Mouse (Mus musculus) central nervous system, embryonic 11.5 days (tissue): Measurements from ENCODE around the gene Olfr597. TPM values are rescaled to one million over a fixed set of nuclear protein-coding genes. Genes with fewer than 3 reads are reported as not detected.

Experiments
- polyA plus RNA-seq: library from polyadenylated mRNA; depleted of rRNA; stranded (reverse); fragments of >200 nt; gene quantifications from 2 replicates; pipeline ENCODE4 v1.2.3, GENCODE M21; 2012; rRNA removed

Olfr597 gene
- not detected in 2 replicates for polyA plus RNA-seq

GRCm38 (mm10) chr7:103316015-103316414 is at the start of gene Olfr597:
Olfr597 (plus strand) TSS chr7:103316315.

DNA sequence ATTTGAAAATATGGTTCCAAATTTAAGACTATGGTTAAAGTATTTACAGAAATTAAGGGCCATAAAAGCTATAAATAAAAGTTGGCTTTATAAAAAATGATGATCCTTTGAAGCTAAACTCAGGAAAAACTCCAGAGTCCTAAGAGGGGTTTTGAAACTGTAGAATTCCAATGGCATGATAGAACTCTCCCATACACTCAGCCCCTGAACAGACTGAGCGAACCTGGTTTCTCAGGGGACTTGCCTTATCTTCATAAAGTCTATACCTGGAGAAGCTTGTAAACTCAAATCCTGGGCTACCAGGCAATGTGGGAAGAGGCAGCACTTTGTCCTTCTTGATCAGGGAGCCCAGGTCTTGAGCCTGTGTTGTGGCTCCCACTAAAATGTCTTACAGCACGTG is 10.8 kb upstream of the Olfr597 start, which contains the start of gene Olfr596:
Olfr596 (plus strand) TSS at position 301 of the 400 bp plus-strand sequence.

DNA sequence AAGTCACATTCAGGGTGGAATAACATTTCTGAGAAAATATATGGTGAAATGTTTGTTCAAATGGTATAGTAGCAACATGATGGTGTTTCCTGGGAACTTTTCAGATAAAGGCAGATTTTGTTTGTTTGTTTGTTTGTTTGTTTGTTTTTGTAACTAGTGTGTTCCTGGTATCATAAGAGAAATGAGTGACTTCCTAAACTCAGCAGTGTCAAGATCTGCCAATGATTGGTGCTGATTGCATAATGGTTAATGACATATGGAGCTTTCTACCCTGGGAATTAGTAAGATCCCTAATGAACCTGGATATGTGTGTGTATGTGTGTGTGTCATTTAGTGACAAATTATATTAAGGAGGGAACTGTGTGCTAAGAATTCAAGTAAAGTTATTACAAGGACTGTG is 7.2 kb downstream of the Olfr597 start, which contains the start of gene Olfr598:
Olfr598 (plus strand) TSS at position 301 of the 400 bp plus-strand sequence.

DNA sequence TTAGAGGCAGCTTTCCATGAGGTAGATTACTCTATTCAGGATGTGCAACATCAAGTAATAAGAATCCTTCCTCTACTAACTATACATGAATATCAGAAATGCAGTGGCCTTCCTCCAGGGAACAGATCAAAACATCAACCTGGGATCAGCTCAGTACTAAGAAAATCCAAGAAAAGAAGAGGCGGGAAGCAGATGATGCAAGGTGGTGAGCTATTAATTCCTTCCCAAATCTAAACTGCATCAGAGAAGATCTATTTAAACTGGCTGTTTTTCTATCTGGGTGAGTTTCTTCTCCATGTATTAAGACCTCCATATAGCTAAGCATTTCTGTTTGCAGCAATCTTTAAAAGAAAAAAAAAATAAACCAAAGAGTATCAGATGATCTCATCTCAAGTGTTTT is 19.5 kb downstream of the Olfr597 start, which contains the start of gene Olfr599:
Olfr599 (plus strand) TSS at position 301 of the 400 bp plus-strand sequence.

GRCm38 (mm10) chr7:103349569-103349968 is 33.5 kb downstream of the Olfr597 start, which contains the start of gene Olfr600:
Olfr600 (minus strand) TSS chr7:103349669.

DNA sequence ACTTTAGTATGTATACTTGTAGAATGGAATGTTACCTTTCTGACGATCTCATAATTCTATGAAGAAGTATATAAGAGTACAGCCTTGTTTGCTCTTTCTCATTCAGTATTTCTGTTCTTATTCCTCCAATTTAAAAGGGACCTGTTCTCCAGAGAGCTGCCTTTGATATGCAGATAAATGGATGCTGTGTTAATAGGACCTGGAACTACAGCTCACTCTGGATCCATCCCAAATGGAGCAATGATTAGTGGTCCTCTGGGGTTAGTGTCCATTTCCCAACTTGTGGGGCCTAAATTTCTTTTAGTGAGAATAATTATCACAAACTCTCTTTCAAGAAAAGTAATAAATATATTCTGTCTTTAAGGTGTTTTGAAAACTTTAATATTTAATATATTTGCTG is 46.4 kb downstream of the Olfr597 start, which contains the start of gene Olfr601:
Olfr601 (minus strand) TSS at position 101 of the 400 bp plus-strand sequence.

Other genes starting within 250 kb of the Olfr597 start
- not detected in 2 replicates for gene Olfr584, start 234.4 kb upstream of the Olfr597 start, polyA plus RNA-seq
- not detected in 2 replicates for gene Olfr585, start 218.6 kb upstream of the Olfr597 start, polyA plus RNA-seq
- not detected in 2 replicates for gene Olfr586, start 190.7 kb upstream of the Olfr597 start, polyA plus RNA-seq
- not detected in 2 replicates for gene Olfr588-ps1, start 175.4 kb upstream of the Olfr597 start, polyA plus RNA-seq
- gene Olfr589, start 160.0 kb upstream of the Olfr597 start, polyA plus RNA-seq, result not detected in 2 replicates
- gene Olfr591, start 138.0 kb upstream of the Olfr597 start, polyA plus RNA-seq, result not detected in 2 replicates
- gene Olfr592, start 131.5 kb upstream of the Olfr597 start, polyA plus RNA-seq, result not detected in 2 replicates
- gene Olfr593, start 104.5 kb upstream of the Olfr597 start, polyA plus RNA-seq, result not detected in 2 replicates
- not detected in 2 replicates for gene Olfr594, start 99.3 kb upstream of the Olfr597 start, polyA plus RNA-seq
- not detected in 2 replicates for gene Usp17ld, start 63.8 kb upstream of the Olfr597 start, polyA plus RNA-seq
- gene Olfr596, start 10.7 kb upstream of the Olfr597 start, polyA plus RNA-seq, result not detected in 2 replicates
- not detected in 2 replicates for gene Olfr598, start 7.3 kb downstream of the Olfr597 start, polyA plus RNA-seq
- not detected in 2 replicates for gene Olfr599, start 19.6 kb downstream of the Olfr597 start, polyA plus RNA-seq
- gene Olfr600, start 33.4 kb downstream of the Olfr597 start, polyA plus RNA-seq, result not detected in 2 replicates
- not detected in 2 replicates for gene Olfr601, start 46.3 kb downstream of the Olfr597 start, polyA plus RNA-seq
- not detected in 2 replicates for gene Olfr603, start 69.9 kb downstream of the Olfr597 start, polyA plus RNA-seq
- not detected in 2 replicates for gene Usp17lc, start 98.8 kb downstream of the Olfr597 start, polyA plus RNA-seq
- gene Olfr605, start 129.1 kb downstream of the Olfr597 start, polyA plus RNA-seq, result not detected in 2 replicates
- gene Olfr606, start 132.7 kb downstream of the Olfr597 start, polyA plus RNA-seq, result not detected in 2 replicates
- gene Olfr607, start 147.8 kb downstream of the Olfr597 start, polyA plus RNA-seq, result not detected in 2 replicates
- not detected in 2 replicates for gene Olfr608, start 153.6 kb downstream of the Olfr597 start, polyA plus RNA-seq
- gene Olfr609, start 181.7 kb downstream of the Olfr597 start, polyA plus RNA-seq, result not detected in 2 replicates
- not detected in 2 replicates for gene Olfr610, start 195.8 kb downstream of the Olfr597 start, polyA plus RNA-seq
- not detected in 2 replicates for gene Olfr611, start 204.5 kb downstream of the Olfr597 start, polyA plus RNA-seq
- not detected in 2 replicates for gene Olfr612, start 226.4 kb downstream of the Olfr597 start, polyA plus RNA-seq
- not detected in 2 replicates for gene Olfr613, start 231.8 kb downstream of the Olfr597 start, polyA plus RNA-seq
- gene Olfr615, start 239.8 kb downstream of the Olfr597 start, polyA plus RNA-seq, result not detected in 2 replicates